Mouse (Mus musculus): ENCODE measurements around the gene Mtus2. TPM values are rescaled to one million over a fixed set of nuclear protein-coding genes. Genes with fewer than 3 reads are reported as not detected.

Mtus2 gene
- polyA plus RNA-seq, 1 experiment = 0.80 TPM

- no peak overlapping the region for H3K4me3 ChIP-seq (ENCODE audit: insufficient read depth, low read depth, low read length)
- no peaks in the 10 kb centered on the region for H3K27me3 ChIP-seq (replicated peaks; ENCODE audit: control insufficient read depth, insufficient read depth, low read length)
- 71% methylated on average over 3 of the region's 3 CpGs for WGBS
- no peaks in the 10 kb centered on the region for H3K36me3 ChIP-seq (ENCODE audit: control insufficient read depth, insufficient read depth, low read length)
- TF ChIP-seq CTCF (conservative IDR thresholded peaks at IDR 0.05; ENCODE audit: insufficient read depth, insufficient read length, low read depth, low read length) = no peak
- no peak for TF ChIP-seq POLR2A (IDR thresholded peaks at IDR 0.05; ENCODE audit: low read depth, low read length)
- no peak for DNase-seq
- no peaks in the 10 kb centered on the region for H3K4me1 ChIP-seq (ENCODE audit: control insufficient read depth, insufficient read depth, low read length)
- H3K27ac ChIP-seq (ENCODE audit: insufficient read depth, low read depth, low read length) = no peak overlapping the region
These were observed 102.2 kb downstream of the Mtus2 start for GRCm38 (mm10) chr5:148059339-148059738.

GRCm38 (mm10) chr5:148061869-148062268 lies 104.7 kb downstream of the Mtus2 start:
- WGBS = 92% methylated on average over 4 of the region's 4 CpGs
- Histone ChIP-seq H3K4me3 (ENCODE audit: insufficient read depth, low read depth, low read length) (no peak overlapping the region), H3K36me3 (ENCODE audit: control insufficient read depth, insufficient read depth, low read length) (no peaks in the 10 kb centered on the region), H3K27me3 (replicated peaks; ENCODE audit: control insufficient read depth, insufficient read depth, low read length) (no peaks in the 10 kb centered on the region), H3K27ac (ENCODE audit: insufficient read depth, low read depth, low read length) (no peak overlapping the region), H3K4me1 (ENCODE audit: control insufficient read depth, insufficient read depth, low read length) (no peaks in the 10 kb centered on the region)
- DNase-seq = no peak
- TF ChIP-seq CTCF (conservative IDR thresholded peaks at IDR 0.05; ENCODE audit: insufficient read depth, insufficient read length, low read depth, low read length) (no peak), POLR2A (IDR thresholded peaks at IDR 0.05; ENCODE audit: low read depth, low read length) (no peak)

DNA sequence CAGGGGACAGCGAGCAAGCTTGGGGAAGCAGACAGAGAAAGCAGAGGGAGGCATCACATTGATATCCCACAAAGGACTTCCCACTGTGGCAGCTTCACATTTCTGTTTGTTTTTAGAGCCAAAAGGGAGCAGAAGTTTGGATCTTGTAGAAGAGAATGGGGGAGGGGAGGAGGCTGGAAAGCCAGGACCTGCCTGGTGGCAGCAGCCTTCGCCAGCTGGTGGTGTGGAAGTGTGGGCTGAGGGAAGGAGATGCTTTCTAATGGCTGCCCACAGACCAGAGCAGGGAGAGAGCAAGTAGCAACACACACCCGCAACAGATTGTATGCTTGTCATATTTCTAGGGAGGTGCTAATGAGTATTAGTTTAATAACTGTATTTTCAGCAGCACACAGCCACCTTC lies 106.6 kb downstream of the Mtus2 start:
- no peak for TF ChIP-seq CTCF (conservative IDR thresholded peaks at IDR 0.05; ENCODE audit: insufficient read depth, insufficient read length, low read depth, low read length)
- no peak for TF ChIP-seq POLR2A (IDR thresholded peaks at IDR 0.05; ENCODE audit: low read depth, low read length)

GRCm38 (mm10) chr5:148065251-148065650 lies 108.1 kb downstream of the Mtus2 start:
- DNase-seq = no peak
- Histone ChIP-seq H3K4me1 (ENCODE audit: control insufficient read depth, insufficient read depth, low read length) (no peaks in the 10 kb centered on the region), H3K27me3 (replicated peaks; ENCODE audit: control insufficient read depth, insufficient read depth, low read length) (no peaks in the 10 kb centered on the region), H3K27ac (ENCODE audit: insufficient read depth, low read depth, low read length) (no peak overlapping the region), H3K4me3 (ENCODE audit: insufficient read depth, low read depth, low read length) (no peak overlapping the region), H3K36me3 (ENCODE audit: control insufficient read depth, insufficient read depth, low read length) (no peaks in the 10 kb centered on the region)
- TF ChIP-seq CTCF (conservative IDR thresholded peaks at IDR 0.05; ENCODE audit: insufficient read depth, insufficient read length, low read depth, low read length) (no peak), POLR2A (IDR thresholded peaks at IDR 0.05; ENCODE audit: low read depth, low read length) (no peak)
- WGBS = 74% methylated on average over 5 of the region's 5 CpGs

More for the DNA sequence above, 106.6 kb downstream of the Mtus2 start:
- no peaks in the 10 kb centered on the region for H3K36me3 ChIP-seq (ENCODE audit: control insufficient read depth, insufficient read depth, low read length)
- H3K4me1 ChIP-seq (ENCODE audit: control insufficient read depth, insufficient read depth, low read length) = no peaks in the 10 kb centered on the region
- no peak overlapping the region for H3K27ac ChIP-seq (ENCODE audit: insufficient read depth, low read depth, low read length)
- H3K27me3 ChIP-seq (replicated peaks; ENCODE audit: control insufficient read depth, insufficient read depth, low read length) = no peaks in the 10 kb centered on the region
- no peak for DNase-seq
- 74% methylated on average over 3 of the region's 3 CpGs for WGBS
- H3K4me3 ChIP-seq (ENCODE audit: insufficient read depth, low read depth, low read length) = no peak overlapping the region

- DNase-seq = no peak
- no peaks in the 10 kb centered on the region for H3K27me3 ChIP-seq (replicated peaks; ENCODE audit: control insufficient read depth, insufficient read depth, low read length)
These were observed 112.8 kb downstream of the Mtus2 start for GRCm38 (mm10) chr5:148069909-148070308.

GRCm38 (mm10) chr5:148071800-148072199 lies 114.7 kb downstream of the Mtus2 start:
- peak; percentile 15 for DNase-seq
- Histone ChIP-seq H3K36me3 (ENCODE audit: control insufficient read depth, insufficient read depth, low read length) (no peaks in the 10 kb centered on the region), H3K27me3 (replicated peaks; ENCODE audit: control insufficient read depth, insufficient read depth, low read length) (no peaks in the 10 kb centered on the region), H3K4me3 (ENCODE audit: insufficient read depth, low read depth, low read length) (no peak overlapping the region), H3K27ac (ENCODE audit: insufficient read depth, low read depth, low read length) (no peak overlapping the region), H3K4me1 (ENCODE audit: control insufficient read depth, insufficient read depth, low read length) (no peaks in the 10 kb centered on the region)
- WGBS = 6% methylated on average over 9 of the region's 9 CpGs
- TF ChIP-seq POLR2A (IDR thresholded peaks at IDR 0.05; ENCODE audit: low read depth, low read length) = no peak
- TF ChIP-seq CTCF (conservative IDR thresholded peaks at IDR 0.05; ENCODE audit: insufficient read depth, insufficient read length, low read depth, low read length) = no peak

More at GRCm38 (mm10) chr5:148069909-148070308, 112.8 kb downstream of the Mtus2 start:
- Histone ChIP-seq H3K27ac (ENCODE audit: insufficient read depth, low read depth, low read length) (no peak overlapping the region), H3K4me3 (ENCODE audit: insufficient read depth, low read depth, low read length) (no peak overlapping the region), H3K36me3 (ENCODE audit: control insufficient read depth, insufficient read depth, low read length) (no peaks in the 10 kb centered on the region), H3K4me1 (ENCODE audit: control insufficient read depth, insufficient read depth, low read length) (no peaks in the 10 kb centered on the region)
- 13% methylated on average over 4 of the region's 4 CpGs for WGBS
- no peak for TF ChIP-seq CTCF (conservative IDR thresholded peaks at IDR 0.05; ENCODE audit: insufficient read depth, insufficient read length, low read depth, low read length)
- TF ChIP-seq POLR2A (IDR thresholded peaks at IDR 0.05; ENCODE audit: low read depth, low read length) = no peak

DNA sequence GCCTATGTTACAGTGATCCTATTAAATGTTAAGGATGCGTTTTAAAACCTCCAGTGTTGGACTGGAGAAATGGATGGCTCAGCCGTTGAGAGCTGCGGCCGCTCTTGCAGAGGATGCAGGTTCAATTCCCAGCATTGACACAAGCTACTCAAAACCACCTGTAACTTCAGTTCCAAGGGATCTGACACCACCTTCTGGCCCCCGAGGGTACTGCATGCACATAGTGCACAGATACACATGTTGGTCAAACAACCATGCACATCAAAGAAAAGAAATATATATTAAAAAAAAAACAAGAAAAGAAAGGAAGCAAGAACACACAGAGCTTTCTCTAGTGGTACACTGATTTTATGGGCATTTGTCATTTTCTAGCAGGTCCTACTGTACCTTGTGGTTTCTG lies 116.3 kb downstream of the Mtus2 start:
- H3K27ac ChIP-seq (ENCODE audit: insufficient read depth, low read depth, low read length) = no peak overlapping the region
- DNase-seq = no peak
- no peaks in the 10 kb centered on the region for H3K36me3 ChIP-seq (ENCODE audit: control insufficient read depth, insufficient read depth, low read length)
- TF ChIP-seq CTCF (conservative IDR thresholded peaks at IDR 0.05; ENCODE audit: insufficient read depth, insufficient read length, low read depth, low read length) = 0 out of 2 replicates have a peak, but pooled peaks have one; percentile 5
- no peak for TF ChIP-seq POLR2A (IDR thresholded peaks at IDR 0.05; ENCODE audit: low read depth, low read length)
- H3K27me3 ChIP-seq (replicated peaks; ENCODE audit: control insufficient read depth, insufficient read depth, low read length) = no peaks in the 10 kb centered on the region
- no peak overlapping the region for H3K4me3 ChIP-seq (ENCODE audit: insufficient read depth, low read depth, low read length)
- WGBS = 92% methylated on average over 5 of the region's 5 CpGs
- H3K4me1 ChIP-seq (ENCODE audit: control insufficient read depth, insufficient read depth, low read length) = no peaks in the 10 kb centered on the region
